Mouse (Mus musculus): Measurements from ENCODE around the gene Trub2. TPM values are rescaled to one million over a fixed set of nuclear protein-coding genes. Genes with fewer than 3 reads are reported as not detected.

Gene Trub2
- polyA plus RNA-seq, 1 experiment, result 0.20 TPM

GRCm38 (mm10) chr2:29738799-29739198, 49.5 kb downstream of the Trub2 start:
- H3K4me3 ChIP-seq (replicated peaks), result no peak overlapping the region
- no peaks in the 10 kb centered on the region for H3K4me1 ChIP-seq (ENCODE audit: control insufficient read depth)
- no peaks in the 10 kb centered on the region for H3K9me3 ChIP-seq (ENCODE audit: control insufficient read depth, low read length)
- peaks cover 62% of the 10 kb centered on the region for H3K36me3 ChIP-seq (ENCODE audit: control insufficient read depth)
- H3K27me3 ChIP-seq (ENCODE audit: control insufficient read depth), result no peaks in the 10 kb centered on the region
- TF ChIP-seq TAL1 (IDR thresholded peaks at IDR 0.05; ENCODE audit: low read length) (no peak), GATA1 (IDR thresholded peaks at IDR 0.05; ENCODE audit: low read length) (no peak)

- Histone ChIP-seq H3K36me3 (ENCODE audit: control insufficient read depth) (peaks cover 76% of the 10 kb centered on the region), H3K4me1 (ENCODE audit: control insufficient read depth) (no peaks in the 10 kb centered on the region)
Measured at GRCm38 (mm10) chr2:29737209-29737925, 50.9 kb downstream of the Trub2 start.

GRCm38 (mm10) chr2:29735708-29736107, 52.6 kb downstream of the Trub2 start:
- Histone ChIP-seq H3K9me3 (ENCODE audit: control insufficient read depth, low read length) (no peaks in the 10 kb centered on the region), H3K4me1 (ENCODE audit: control insufficient read depth) (no peaks in the 10 kb centered on the region), H3K4me3 (replicated peaks) (no peak overlapping the region), H3K36me3 (ENCODE audit: control insufficient read depth) (peaks cover 88% of the 10 kb centered on the region), H3K27me3 (ENCODE audit: control insufficient read depth) (no peaks in the 10 kb centered on the region)
- TF ChIP-seq GATA1 (IDR thresholded peaks at IDR 0.05; ENCODE audit: low read length) (no peak), TAL1 (IDR thresholded peaks at IDR 0.05; ENCODE audit: low read length) (no peak)

More at GRCm38 (mm10) chr2:29737209-29737925, 50.9 kb downstream of the Trub2 start:
- TF ChIP-seq GATA1 (IDR thresholded peaks at IDR 0.05; ENCODE audit: low read length), result no peak
- no peak for TF ChIP-seq TAL1 (IDR thresholded peaks at IDR 0.05; ENCODE audit: low read length)
- H3K9me3 ChIP-seq (ENCODE audit: control insufficient read depth, low read length), result no peaks in the 10 kb centered on the region
- no peak overlapping the region for H3K4me3 ChIP-seq (replicated peaks)
- H3K27me3 ChIP-seq (ENCODE audit: control insufficient read depth), result no peaks in the 10 kb centered on the region

GRCm38 (mm10) chr2:29733348-29733747, 55.0 kb downstream of the Trub2 start:
- Histone ChIP-seq H3K4me3 (replicated peaks) (no peak overlapping the region), H3K4me1 (ENCODE audit: control insufficient read depth) (no peaks in the 10 kb centered on the region), H3K27me3 (ENCODE audit: control insufficient read depth) (no peaks in the 10 kb centered on the region), H3K36me3 (ENCODE audit: control insufficient read depth) (peaks cover 93% of the 10 kb centered on the region), H3K9me3 (ENCODE audit: control insufficient read depth, low read length) (no peaks in the 10 kb centered on the region)
- TF ChIP-seq GATA1 (IDR thresholded peaks at IDR 0.05; ENCODE audit: low read length) (no peak), TAL1 (IDR thresholded peaks at IDR 0.05; ENCODE audit: low read length) (no peak)

GRCm38 (mm10) chr2:29732559-29732958, 55.7 kb downstream of the Trub2 start:
- Histone ChIP-seq H3K36me3 (ENCODE audit: control insufficient read depth) (peaks cover 93% of the 10 kb centered on the region), H3K4me1 (ENCODE audit: control insufficient read depth) (no peaks in the 10 kb centered on the region), H3K27me3 (ENCODE audit: control insufficient read depth) (no peaks in the 10 kb centered on the region), H3K9me3 (ENCODE audit: control insufficient read depth, low read length) (no peaks in the 10 kb centered on the region), H3K4me3 (replicated peaks) (no peak overlapping the region)
- TF ChIP-seq GATA1 (IDR thresholded peaks at IDR 0.05; ENCODE audit: low read length) (no peak), TAL1 (IDR thresholded peaks at IDR 0.05; ENCODE audit: low read length) (no peak)

- Histone ChIP-seq H3K4me3 (replicated peaks) (no peak overlapping the region), H3K36me3 (ENCODE audit: control insufficient read depth) (peaks cover 91% of the 10 kb centered on the region), H3K9me3 (ENCODE audit: control insufficient read depth, low read length) (no peaks in the 10 kb centered on the region), H3K4me1 (ENCODE audit: control insufficient read depth) (no peaks in the 10 kb centered on the region), H3K27me3 (ENCODE audit: control insufficient read depth) (no peaks in the 10 kb centered on the region)
- TF ChIP-seq TAL1 (IDR thresholded peaks at IDR 0.05; ENCODE audit: low read length) (no peak), GATA1 (IDR thresholded peaks at IDR 0.05; ENCODE audit: low read length) (no peak)
Measured at GRCm38 (mm10) chr2:29731545-29731944, 56.8 kb downstream of the Trub2 start.

- peaks cover 5% of the 10 kb centered on the region for H3K4me1 ChIP-seq (ENCODE audit: control insufficient read depth)
- TF ChIP-seq GATA1 (IDR thresholded peaks at IDR 0.05; ENCODE audit: low read length), result no peak
- no peak for TF ChIP-seq TAL1 (IDR thresholded peaks at IDR 0.05; ENCODE audit: low read length)
- peaks cover 93% of the 10 kb centered on the region for H3K36me3 ChIP-seq (ENCODE audit: control insufficient read depth)
- H3K27me3 ChIP-seq (ENCODE audit: control insufficient read depth), result no peaks in the 10 kb centered on the region
- no peaks in the 10 kb centered on the region for H3K9me3 ChIP-seq (ENCODE audit: control insufficient read depth, low read length)
- H3K4me3 ChIP-seq (replicated peaks), result no peak overlapping the region
Measured at GRCm38 (mm10) chr2:29729500-29729899, 58.8 kb downstream of the Trub2 start.

GRCm38 (mm10) chr2:29724664-29725365, 63.5 kb downstream of the Trub2 start:
- no peaks in the 10 kb centered on the region for H3K9me3 ChIP-seq (ENCODE audit: control insufficient read depth, low read length)
- no peak overlapping the region for H3K4me3 ChIP-seq (replicated peaks)
- H3K36me3 ChIP-seq (ENCODE audit: control insufficient read depth), result peaks cover 96% of the 10 kb centered on the region
- H3K4me1 ChIP-seq (ENCODE audit: control insufficient read depth), result peaks cover 18% of the 10 kb centered on the region
- no peaks in the 10 kb centered on the region for H3K27me3 ChIP-seq (ENCODE audit: control insufficient read depth)
- no peak for TF ChIP-seq GATA1 (IDR thresholded peaks at IDR 0.05; ENCODE audit: low read length)
- TF ChIP-seq TAL1 (IDR thresholded peaks at IDR 0.05; ENCODE audit: low read length), result no peak

GRCm38 (mm10) chr2:29723132-29723531, 65.2 kb downstream of the Trub2 start:
- peaks cover 95% of the 10 kb centered on the region for H3K36me3 ChIP-seq (ENCODE audit: control insufficient read depth)
- TF ChIP-seq GATA1 (IDR thresholded peaks at IDR 0.05; ENCODE audit: low read length) (no peak), TAL1 (IDR thresholded peaks at IDR 0.05; ENCODE audit: low read length) (no peak)
- H3K4me1 ChIP-seq (ENCODE audit: control insufficient read depth), result peaks cover 18% of the 10 kb centered on the region
- no peak overlapping the region for H3K4me3 ChIP-seq (replicated peaks)
- no peaks in the 10 kb centered on the region for H3K27me3 ChIP-seq (ENCODE audit: control insufficient read depth)
- H3K9me3 ChIP-seq (ENCODE audit: control insufficient read depth, low read length), result no peaks in the 10 kb centered on the region
